Mouse (Mus musculus): ENCODE results near the gene Wnt10b. TPM values are rescaled to one million over a fixed set of nuclear protein-coding genes. Genes with fewer than 3 reads are reported as not detected.
A peak's percentile ranks its signal among the peaks of the same experiment; 100 is the strongest.

Wnt10b gene
- polyA plus RNA-seq (2015; fragmentation: Nextera tagmentation; extraction: Ambion mirVana): 0.11 TPM in 1 of 2 replicates, not detected in the other

- no peak for ATAC-seq (ENCODE audit: low FRiP score, low TSS enrichment)
- H3K9ac ChIP-seq (ENCODE audit: low read length): no peak within 1 kb of the TSS
- peaks cover 5% of the 10 kb centered on the region; the same call in 1 of the 2 replicates for H3K4me1 ChIP-seq (replicated peaks; ENCODE audit: control insufficient read depth, insufficient read depth)
- TF ChIP-seq EP300 (optimal IDR thresholded peaks at IDR 0.05): no peak
- no peak for TF ChIP-seq CTCF (IDR thresholded peaks at IDR 0.05; ENCODE audit: low read depth)
- H3K27ac ChIP-seq (replicated peaks): no peak within 1 kb of the TSS
- 1% methylated on average over 31 of the region's 33 CpGs for WGBS
- H3K4me2 ChIP-seq (replicated peaks; ENCODE audit: low read depth): peak within 1 kb of the TSS; percentile 46
- peaks cover 31% of the 10 kb centered on the region; the same call in 1 of the 2 replicates for H3K27me3 ChIP-seq (ENCODE audit: control insufficient read depth, insufficient read depth, low read length)
- peak within 1 kb of the TSS; percentile 31 for H3K4me3 ChIP-seq (ENCODE audit: low read depth, low read length)
- no peaks in the 10 kb centered on the region for H3K9me3 ChIP-seq (ENCODE audit: control insufficient read depth, low read length)
- no peaks in the 10 kb centered on the region for H3K36me3 ChIP-seq (ENCODE audit: control insufficient read depth, insufficient read depth, low read length)
- peak; percentile 43 for DNase-seq (ENCODE audit: low spot score)
These were observed at the start of gene Wnt10b for GRCm38 (mm10) chr15:98777762-98778161. Gene Wnt10b (minus strand): TSS chr15:98778150.

GRCm38 (mm10) chr15:98827611-98828011, 49.7 kb upstream of the Wnt10b start:
- Histone ChIP-seq H3K36me3 (ENCODE audit: control insufficient read depth, insufficient read depth, low read length) (no peaks in the 10 kb centered on the region), H3K27me3 (ENCODE audit: control insufficient read depth, insufficient read depth, low read length) (no peaks in the 10 kb centered on the region), H3K4me1 (replicated peaks; ENCODE audit: control insufficient read depth, insufficient read depth) (no peaks in the 10 kb centered on the region; the same call in 1 of the 2 replicates), H3K4me2 (replicated peaks; ENCODE audit: low read depth) (no peak overlapping the region), H3K9me3 (ENCODE audit: control insufficient read depth, low read length) (no peaks in the 10 kb centered on the region), H3K27ac (replicated peaks) (no peak overlapping the region), H3K9ac (ENCODE audit: low read length) (no peak overlapping the region), H3K4me3 (ENCODE audit: low read depth, low read length) (no peak overlapping the region)
- WGBS: 89% methylated on average over 7 of the region's 7 CpGs
- no peak for TF ChIP-seq CTCF (IDR thresholded peaks at IDR 0.05; ENCODE audit: low read depth)
- no peak for TF ChIP-seq EP300 (optimal IDR thresholded peaks at IDR 0.05)
- no peak for ATAC-seq (ENCODE audit: low FRiP score, low TSS enrichment)
- DNase-seq (ENCODE audit: low spot score): no peak

- WGBS: 79% methylated on average over 3 of the region's 3 CpGs
- Histone ChIP-seq H3K27ac (replicated peaks) (no peak overlapping the region), H3K27me3 (ENCODE audit: control insufficient read depth, insufficient read depth, low read length) (no peaks in the 10 kb centered on the region), H3K9me3 (ENCODE audit: control insufficient read depth, low read length) (no peaks in the 10 kb centered on the region), H3K4me2 (replicated peaks; ENCODE audit: low read depth) (no peak overlapping the region), H3K36me3 (ENCODE audit: control insufficient read depth, insufficient read depth, low read length) (peaks cover 4% of the 10 kb centered on the region), H3K9ac (ENCODE audit: low read length) (no peak overlapping the region), H3K4me1 (replicated peaks; ENCODE audit: control insufficient read depth, insufficient read depth) (no peaks in the 10 kb centered on the region), H3K4me3 (ENCODE audit: low read depth, low read length) (no peak overlapping the region)
- no peak for DNase-seq (ENCODE audit: low spot score)
- ATAC-seq (ENCODE audit: low FRiP score, low TSS enrichment): no peak
- peak; percentile 48 for TF ChIP-seq CTCF (IDR thresholded peaks at IDR 0.05; ENCODE audit: low read depth)
- no peak for TF ChIP-seq EP300 (optimal IDR thresholded peaks at IDR 0.05)
These were observed 45.5 kb upstream of the Wnt10b start for GRCm38 (mm10) chr15:98823434-98823833.

GRCm38 (mm10) chr15:98822147-98822546, 44.2 kb upstream of the Wnt10b start:
- H3K27ac ChIP-seq (replicated peaks): no peak overlapping the region
- H3K9ac ChIP-seq (ENCODE audit: low read length): no peak overlapping the region
- no peaks in the 10 kb centered on the region for H3K4me1 ChIP-seq (replicated peaks; ENCODE audit: control insufficient read depth, insufficient read depth)
- WGBS: 76% methylated on average over 5 of the region's 5 CpGs
- no peaks in the 10 kb centered on the region for H3K27me3 ChIP-seq (ENCODE audit: control insufficient read depth, insufficient read depth, low read length)
- TF ChIP-seq EP300 (optimal IDR thresholded peaks at IDR 0.05): no peak
- TF ChIP-seq CTCF (IDR thresholded peaks at IDR 0.05; ENCODE audit: low read depth): no peak
- DNase-seq (ENCODE audit: low spot score) (no peak), ATAC-seq (ENCODE audit: low FRiP score, low TSS enrichment) (no peak)
- H3K9me3 ChIP-seq (ENCODE audit: control insufficient read depth, low read length): no peaks in the 10 kb centered on the region
- no peak overlapping the region for H3K4me3 ChIP-seq (ENCODE audit: low read depth, low read length)
- H3K4me2 ChIP-seq (replicated peaks; ENCODE audit: low read depth): no peak overlapping the region
- H3K36me3 ChIP-seq (ENCODE audit: control insufficient read depth, insufficient read depth, low read length): peaks cover 5% of the 10 kb centered on the region

GRCm38 (mm10) chr15:98821403-98821802, 43.5 kb upstream of the Wnt10b start:
- Histone ChIP-seq H3K27ac (replicated peaks) (no peak overlapping the region), H3K4me3 (ENCODE audit: low read depth, low read length) (no peak overlapping the region), H3K4me1 (replicated peaks; ENCODE audit: control insufficient read depth, insufficient read depth) (no peaks in the 10 kb centered on the region), H3K27me3 (ENCODE audit: control insufficient read depth, insufficient read depth, low read length) (no peaks in the 10 kb centered on the region), H3K4me2 (replicated peaks; ENCODE audit: low read depth) (no peak overlapping the region), H3K9ac (ENCODE audit: low read length) (no peak overlapping the region), H3K9me3 (ENCODE audit: control insufficient read depth, low read length) (no peaks in the 10 kb centered on the region), H3K36me3 (ENCODE audit: control insufficient read depth, insufficient read depth, low read length) (peaks cover 5% of the 10 kb centered on the region)
- peak; percentile 56 for TF ChIP-seq CTCF (IDR thresholded peaks at IDR 0.05; ENCODE audit: low read depth)
- TF ChIP-seq EP300 (optimal IDR thresholded peaks at IDR 0.05): no peak
- no peak for ATAC-seq (ENCODE audit: low FRiP score, low TSS enrichment)
- 48% methylated on average over 10 of the region's 10 CpGs for WGBS
- DNase-seq (ENCODE audit: low spot score): no peak

GRCm38 (mm10) chr15:98820937-98821336, 43.0 kb upstream of the Wnt10b start:
- no peaks in the 10 kb centered on the region for H3K4me1 ChIP-seq (replicated peaks; ENCODE audit: control insufficient read depth, insufficient read depth)
- no peak overlapping the region for H3K9ac ChIP-seq (ENCODE audit: low read length)
- ATAC-seq (ENCODE audit: low FRiP score, low TSS enrichment) (no peak), DNase-seq (ENCODE audit: low spot score) (no peak)
- H3K36me3 ChIP-seq (ENCODE audit: control insufficient read depth, insufficient read depth, low read length): peaks cover 5% of the 10 kb centered on the region
- TF ChIP-seq EP300 (optimal IDR thresholded peaks at IDR 0.05) (no peak), CTCF (IDR thresholded peaks at IDR 0.05; ENCODE audit: low read depth) (no peak)
- no peak overlapping the region for H3K4me2 ChIP-seq (replicated peaks; ENCODE audit: low read depth)
- H3K9me3 ChIP-seq (ENCODE audit: control insufficient read depth, low read length): no peaks in the 10 kb centered on the region
- WGBS: 73% methylated on average over 4 of the region's 4 CpGs
- H3K27ac ChIP-seq (replicated peaks): no peak overlapping the region
- H3K27me3 ChIP-seq (ENCODE audit: control insufficient read depth, insufficient read depth, low read length): no peaks in the 10 kb centered on the region
- no peak overlapping the region for H3K4me3 ChIP-seq (ENCODE audit: low read depth, low read length)
